Mouse (Mus musculus): ENCODE measurements around the gene Panx1.

The Panx1 gene

DNA sequence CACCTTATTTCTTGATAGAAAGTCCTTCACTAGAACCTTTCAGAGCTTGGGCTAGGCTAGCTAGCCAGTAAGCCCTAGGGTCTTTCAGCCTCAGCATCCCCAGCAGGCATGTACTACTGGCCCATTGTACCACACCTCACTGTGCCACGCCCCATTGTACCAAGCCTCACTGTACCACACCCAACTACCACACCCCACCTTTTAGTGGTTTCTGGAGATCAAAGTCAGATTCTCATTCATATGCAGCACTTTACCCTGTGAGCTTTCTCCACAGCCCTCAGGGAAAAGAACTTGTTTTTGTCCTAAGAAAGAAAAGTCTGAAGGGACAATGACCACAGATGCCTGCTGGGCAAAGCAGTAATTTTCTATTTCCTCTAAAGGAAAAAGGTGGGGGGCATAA, 22.2 kb downstream of the Panx1 start:
- no peak for DNase-seq (ENCODE audit: low spot score)

DNA sequence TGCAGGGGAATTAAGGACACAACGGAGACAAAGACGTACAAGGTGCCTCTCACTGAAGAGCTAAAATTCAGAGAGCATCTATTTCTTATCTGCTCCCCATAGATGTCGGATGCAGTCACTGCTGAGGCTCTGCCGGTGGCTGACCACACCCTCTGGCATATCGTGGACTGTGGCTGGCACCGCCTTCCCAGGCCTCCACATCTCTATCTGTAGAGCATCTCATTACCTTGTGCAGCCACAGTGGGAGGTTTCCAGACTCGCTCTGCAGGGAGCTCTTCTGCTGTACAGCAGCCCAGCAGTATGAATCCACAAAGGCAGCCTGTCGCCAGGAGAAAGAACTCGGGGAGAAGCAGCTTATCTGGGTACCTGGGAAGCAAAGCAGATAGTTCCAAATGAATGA, 24.1 kb downstream of the Panx1 start:
- DNase-seq (ENCODE audit: low spot score), result no peak

DNA sequence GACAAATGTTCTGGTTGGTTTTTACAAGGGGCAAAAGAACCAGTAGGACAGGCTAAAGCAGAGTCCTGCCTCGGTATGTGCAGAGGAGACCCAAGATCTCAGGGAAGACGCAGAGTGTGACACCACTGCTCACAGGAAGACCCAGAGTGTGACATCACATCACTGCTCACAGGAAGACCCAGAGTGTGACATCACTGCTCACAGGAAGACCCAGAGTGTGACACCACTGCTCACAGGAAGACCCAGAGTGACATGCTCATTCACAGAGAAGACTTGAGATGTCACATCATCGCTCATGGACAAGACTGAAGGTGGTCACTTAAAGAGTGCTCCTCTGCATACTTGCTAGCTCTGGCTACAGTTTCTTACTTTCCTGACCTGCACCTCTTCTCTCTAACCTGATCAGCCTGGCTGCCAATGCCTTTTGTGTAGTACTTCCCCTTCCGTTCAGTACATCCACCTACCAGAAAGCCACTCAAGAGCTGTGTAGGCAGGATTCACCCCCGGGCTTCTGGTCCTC, 24.7 kb downstream of the Panx1 start:
- no peak for DNase-seq (ENCODE audit: low spot score)

DNA sequence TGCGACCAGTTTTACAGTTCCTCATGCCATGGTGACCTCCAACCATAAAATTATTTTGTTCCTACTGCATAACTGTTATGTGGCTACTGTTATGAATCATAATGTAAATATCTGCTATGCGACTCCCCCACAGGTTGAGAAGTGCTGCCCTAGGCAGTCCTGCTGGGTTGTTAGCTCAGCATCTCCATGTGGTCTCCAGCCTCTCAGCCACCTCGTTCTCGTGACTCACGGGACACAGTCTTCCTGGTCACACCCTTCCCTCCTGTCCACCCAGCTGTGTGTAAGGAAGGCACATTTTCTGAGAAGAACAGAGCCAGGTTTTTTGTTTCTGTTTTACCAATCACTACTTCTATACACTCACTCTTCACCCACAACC, 26.5 kb downstream of the Panx1 start:
- no peak for DNase-seq (ENCODE audit: low spot score)

DNA sequence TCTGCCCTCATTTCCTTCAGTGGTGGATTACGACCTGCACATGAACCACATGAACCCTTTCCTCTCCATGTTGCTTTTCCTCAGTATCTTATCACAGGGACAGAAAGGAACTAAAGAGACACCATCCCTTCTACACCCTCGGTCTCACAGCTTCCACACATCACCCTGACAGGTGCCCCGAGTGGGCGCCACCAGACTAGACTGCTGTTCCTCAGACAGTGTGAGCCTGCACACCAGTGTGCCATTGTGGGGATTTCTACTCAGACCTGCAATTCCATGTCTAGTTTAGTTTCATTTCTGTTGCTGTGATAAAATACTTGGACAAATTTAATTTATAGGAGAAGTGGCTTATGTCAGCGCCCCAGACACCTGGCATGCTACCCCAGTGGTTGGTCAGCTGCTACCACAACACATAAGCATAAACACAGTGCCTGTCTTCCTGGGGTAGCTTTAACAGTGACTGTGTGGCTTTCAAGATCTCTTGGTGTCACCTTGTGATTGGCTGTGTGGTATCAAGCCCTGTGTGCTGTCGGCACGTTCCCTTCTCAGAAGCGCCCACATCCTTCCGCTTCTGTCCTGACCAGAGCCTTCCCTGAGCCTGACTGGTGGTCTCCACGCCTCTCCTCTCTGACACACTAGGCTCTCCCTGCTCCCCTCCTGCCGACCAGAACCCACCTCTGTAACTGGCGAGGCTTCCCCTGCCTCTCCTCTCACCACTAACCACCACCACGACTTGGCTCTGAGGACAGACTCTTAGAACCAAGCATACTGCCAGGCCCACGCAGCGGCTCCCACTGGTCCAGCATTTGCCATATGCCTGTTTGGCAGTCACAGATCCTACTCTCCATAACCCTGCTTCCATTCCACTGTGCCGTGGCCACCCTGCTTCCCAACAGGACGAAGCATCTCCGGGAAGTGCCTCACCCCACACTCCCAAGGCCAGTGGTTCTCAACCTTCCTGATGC, 27.2 kb downstream of the Panx1 start:
- DNase-seq (ENCODE audit: low spot score), result no peak

DNA sequence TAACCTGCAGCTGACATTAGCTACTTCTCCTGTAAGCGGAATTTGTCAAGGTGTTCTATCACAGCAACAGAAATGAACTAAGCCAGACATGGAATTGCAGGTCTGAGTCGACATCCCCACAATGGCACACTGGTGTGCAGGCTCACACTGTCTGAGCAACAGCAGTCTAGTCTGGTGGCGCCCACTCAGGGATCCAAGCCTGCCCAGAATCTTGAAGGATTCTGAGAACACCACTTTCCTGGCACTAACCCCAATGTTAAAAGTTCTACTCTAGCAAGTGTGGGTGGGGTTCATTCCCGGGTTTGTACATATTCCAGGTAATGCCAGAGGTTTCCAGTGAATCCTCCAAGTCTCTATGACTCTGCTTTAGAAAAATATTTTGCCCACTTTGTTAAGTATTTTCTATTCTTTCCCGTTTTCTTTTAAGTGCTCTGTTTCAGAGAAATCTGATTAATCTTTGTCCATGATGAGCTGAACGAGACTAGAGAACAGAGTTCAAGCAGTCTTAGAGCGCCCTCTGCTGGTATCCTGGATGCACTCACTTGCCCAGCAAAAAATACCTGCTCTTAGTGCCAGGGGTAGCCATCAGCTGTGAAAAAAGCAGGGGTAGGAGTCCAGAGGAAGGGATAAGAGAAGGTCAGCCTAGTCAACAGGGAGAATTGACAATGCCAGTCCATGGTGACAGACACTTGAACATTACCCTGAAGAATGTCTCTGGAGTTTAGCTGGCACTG, 29.9 kb downstream of the Panx1 start:
- peak; percentile 57 for DNase-seq (ENCODE audit: low spot score)

DNA sequence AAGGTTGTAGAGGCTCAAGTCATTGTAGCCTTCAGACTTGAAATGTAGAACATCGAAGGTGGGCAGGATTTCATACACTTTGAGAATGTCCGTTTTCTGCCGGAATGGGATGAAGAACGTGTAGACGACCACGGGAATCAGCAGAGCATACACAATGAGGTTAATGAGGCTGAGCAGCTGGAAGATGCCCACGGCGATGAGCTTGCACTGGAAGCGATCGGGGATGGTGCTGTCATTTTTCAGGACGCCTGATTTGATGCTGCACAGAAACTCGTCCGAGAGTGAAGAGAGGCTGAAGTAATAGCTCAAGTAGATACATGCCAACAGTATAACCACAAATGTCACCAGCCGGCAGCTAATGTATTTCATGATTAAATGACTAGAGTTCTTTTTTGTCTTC, 37.7 kb downstream of the Panx1 start:
- DNase-seq (ENCODE audit: low spot score), result no peak

DNA sequence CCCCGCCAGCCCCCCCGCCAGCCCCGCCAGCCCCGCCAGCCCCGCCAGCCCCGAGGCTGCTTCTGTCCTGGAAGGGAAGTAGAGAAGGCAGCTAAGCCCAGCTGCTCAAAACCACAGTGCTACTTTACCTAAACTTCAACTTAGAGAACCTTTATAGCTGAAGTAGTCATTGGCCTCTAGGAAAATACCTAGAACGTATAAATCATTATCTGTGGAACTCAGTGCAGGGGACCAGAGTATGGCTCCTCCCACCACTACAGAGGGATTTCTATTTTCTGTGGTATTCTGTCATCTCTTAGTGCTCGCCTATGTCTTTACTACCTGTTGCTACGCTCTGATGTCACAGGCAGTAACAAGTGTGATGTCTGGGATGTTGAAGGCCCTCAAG, 41.0 kb downstream of the Panx1 start:
- DNase-seq (ENCODE audit: low spot score), result no peak

DNA sequence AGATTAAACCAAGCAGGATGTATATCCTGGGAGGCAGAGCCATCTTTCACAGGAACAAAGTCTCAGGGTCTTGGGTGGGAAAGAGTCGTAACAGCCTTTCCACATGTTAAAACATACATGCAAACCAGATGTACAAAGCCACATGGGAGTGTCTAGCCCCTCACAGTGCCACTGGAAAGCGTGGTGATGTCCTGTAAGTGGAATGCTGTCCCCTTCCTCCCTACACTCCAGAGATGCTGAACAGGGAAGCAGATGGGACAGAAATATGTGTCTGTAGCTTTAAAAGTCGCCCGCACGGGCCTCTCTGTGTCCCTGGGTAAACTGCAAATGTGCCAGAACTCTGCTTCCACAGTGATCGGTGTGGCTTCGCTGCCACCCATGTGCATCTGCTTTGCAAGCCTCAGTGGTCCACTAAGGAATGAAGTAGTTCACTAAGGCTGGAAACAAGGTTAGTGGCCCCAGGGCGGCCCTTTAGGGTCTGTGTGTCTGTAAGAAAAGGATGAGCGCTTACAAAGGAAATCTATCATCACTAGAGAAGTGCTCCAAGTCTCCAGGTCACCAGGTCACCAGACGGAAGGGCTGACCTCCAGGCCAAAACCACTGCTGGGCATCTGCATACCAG, 41.5 kb downstream of the Panx1 start:
- no peak for DNase-seq (ENCODE audit: low spot score)

DNA sequence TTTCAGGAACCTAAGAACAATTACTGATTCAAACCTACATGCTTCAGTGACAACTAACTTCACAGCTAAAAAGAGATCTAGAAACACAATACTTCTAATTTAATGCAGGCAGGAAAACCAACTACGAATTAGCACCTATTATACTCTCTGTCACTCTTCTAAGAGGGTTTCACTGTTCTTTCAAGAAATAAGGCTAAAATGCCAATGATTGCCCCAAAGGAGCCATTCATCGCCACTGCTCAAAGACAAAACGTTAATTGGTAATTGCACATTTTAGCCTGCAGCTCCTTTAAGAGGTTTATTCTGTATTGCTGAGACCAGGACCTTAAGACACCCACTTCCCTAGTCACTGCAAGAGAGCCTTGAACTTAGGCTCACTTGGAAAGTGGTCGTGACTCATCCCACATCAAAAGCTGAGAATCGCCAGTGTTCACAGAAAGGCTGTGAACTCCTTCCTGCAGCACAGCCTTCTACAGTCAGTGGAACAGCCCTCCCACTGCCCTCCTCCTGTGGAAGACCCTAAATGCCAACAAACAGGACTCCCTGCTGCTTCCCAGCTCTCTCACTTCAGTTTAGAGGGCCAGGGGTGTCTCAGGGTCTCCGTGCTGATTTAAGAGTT, 42.2 kb downstream of the Panx1 start:
- no peak for DNase-seq (ENCODE audit: low spot score)

DNA sequence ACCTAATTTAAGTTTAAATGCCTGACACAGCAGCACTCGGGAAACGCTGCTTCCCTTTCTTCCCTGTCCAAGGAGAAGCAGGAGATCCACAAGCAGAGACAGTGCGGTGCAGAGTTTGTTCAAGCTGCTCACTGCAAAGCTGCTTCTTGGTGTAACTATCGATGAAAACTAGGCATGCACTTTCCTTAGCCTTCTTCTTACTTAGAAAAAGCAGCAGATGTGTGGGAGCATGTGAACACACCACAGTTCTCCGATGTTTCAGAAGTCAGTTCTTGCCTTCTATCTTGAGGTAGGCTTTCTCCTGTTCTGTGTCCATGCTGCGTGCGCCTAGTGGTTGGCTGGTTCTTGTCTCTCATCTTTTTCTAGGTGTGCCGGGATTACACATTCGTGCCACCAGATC, 46.5 kb downstream of the Panx1 start:
- DNase-seq (ENCODE audit: low spot score), result no peak

DNA sequence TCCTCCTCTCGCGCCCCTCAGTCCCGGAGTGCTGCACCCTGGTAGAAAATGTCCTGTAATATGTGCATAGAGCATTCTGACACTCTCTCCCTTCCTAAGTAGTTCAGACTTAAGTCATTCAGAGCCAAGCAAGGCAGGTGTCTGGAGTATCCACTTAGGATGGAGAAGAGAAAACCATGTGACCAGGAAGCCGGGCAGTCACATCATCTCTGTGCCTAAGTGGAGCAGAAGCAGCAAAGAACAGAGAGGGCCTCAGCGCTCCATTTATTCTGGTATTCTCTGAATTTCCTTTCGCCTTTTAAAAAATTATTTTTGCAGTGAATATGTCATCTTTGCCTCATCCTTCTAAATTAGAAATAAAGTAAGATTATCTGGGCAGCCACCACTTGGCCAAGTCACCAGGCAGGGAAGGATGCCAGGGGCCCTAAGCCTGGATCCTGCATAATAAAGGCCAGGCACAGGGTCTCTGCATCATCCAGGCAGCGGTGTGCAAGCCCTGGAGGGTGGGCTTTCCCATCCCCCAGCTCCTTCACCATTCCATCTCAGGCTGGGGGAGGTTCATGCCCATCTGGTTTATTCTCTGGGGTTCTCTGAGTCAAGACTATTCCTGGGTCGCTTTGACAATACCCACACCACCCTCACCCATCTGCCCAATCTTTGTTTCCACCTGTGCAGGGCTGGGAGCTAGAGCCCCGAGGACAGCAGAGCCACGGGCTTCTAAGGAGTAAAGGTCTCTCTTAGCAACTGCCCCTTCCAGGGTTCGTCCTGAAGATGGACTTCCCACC, 47.8 kb downstream of the Panx1 start:
- no peak for DNase-seq (ENCODE audit: low spot score)

DNA sequence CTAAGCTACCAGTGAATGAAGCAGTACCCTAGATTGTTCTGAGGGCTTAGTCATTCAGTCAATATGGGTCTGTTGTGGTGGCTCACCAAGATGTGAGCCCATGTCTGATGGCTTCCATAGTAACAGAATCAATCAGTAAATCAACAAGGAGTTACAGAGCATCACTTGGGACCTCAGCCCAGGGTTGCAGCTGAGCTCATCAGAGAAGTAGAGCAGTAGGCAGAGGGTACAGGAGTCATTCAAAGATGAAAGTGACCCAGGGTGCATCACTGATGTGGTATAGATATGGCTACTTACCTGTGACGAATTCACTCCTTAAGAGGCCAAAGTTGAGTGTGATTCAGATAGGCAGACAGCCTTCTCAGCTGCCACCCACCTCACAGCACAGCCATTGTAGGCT, 49.8 kb downstream of the Panx1 start:
- DNase-seq (ENCODE audit: low spot score), result no peak

DNA sequence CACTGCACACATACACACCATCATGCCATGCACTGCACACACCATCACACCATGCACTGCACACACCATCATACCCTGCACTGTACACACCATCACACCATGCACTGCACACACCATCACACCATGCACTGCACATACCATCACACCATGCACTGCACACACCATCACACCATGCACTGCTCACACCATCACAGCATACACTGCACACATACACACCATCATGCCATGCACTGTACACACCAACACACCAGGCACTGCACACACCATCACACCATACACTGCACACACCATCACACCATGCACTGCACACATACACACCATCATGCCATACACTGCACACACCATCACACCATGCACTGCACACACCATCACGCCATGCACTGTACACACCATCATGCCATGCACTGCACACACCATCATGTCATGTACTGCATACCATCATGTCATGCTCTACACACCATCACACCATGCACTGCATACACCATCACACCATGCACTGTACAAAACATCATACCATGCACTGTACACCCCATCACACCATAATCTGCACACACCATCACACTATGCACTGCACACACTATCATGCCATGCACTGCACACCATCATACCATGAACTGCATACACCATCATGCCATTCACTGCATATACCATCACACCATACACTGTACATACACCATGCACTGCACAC, 56.5 kb downstream of the Panx1 start:
- DNase-seq (ENCODE audit: low spot score), result no peak

DNA sequence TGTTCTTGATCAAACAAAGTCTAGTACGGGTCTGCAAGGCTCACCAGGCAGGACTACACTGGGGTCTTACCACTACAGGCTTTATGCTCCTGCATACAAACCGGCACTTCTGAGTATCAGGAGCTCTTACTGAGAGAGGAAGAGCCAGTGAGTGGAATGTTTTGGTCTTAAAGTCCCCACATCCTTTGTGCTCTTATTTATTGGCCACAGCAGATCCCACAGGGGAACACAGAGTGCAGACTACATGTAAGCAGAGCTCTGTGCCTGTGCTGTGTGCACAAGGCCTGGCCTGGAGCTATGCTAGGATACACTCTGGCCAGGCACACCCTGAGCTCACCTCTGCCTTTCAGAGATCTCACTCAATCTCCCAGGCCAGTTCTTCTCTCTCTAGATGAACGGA, 62.1 kb downstream of the Panx1 start:
- no peak for DNase-seq (ENCODE audit: low spot score)

DNA sequence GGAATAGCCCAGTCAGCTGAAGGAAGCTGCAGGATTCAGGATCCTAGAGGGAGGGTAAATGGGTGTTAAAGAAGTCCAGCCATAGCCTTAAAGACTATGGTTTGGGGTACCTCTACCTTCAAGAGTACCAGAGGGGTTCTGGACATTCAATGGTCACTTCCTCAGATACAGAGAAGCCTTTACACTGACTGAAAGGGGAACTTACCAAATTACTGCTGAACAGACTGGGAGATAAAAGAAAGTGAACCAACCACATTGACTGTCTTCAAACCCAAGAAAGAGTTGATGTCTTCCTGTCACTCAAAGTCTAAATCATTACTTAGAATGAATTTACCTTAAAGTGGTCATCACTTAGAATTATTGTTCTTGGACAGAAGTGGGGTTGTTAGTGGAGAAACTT, 62.6 kb downstream of the Panx1 start:
- no peak for DNase-seq (ENCODE audit: low spot score)

DNA sequence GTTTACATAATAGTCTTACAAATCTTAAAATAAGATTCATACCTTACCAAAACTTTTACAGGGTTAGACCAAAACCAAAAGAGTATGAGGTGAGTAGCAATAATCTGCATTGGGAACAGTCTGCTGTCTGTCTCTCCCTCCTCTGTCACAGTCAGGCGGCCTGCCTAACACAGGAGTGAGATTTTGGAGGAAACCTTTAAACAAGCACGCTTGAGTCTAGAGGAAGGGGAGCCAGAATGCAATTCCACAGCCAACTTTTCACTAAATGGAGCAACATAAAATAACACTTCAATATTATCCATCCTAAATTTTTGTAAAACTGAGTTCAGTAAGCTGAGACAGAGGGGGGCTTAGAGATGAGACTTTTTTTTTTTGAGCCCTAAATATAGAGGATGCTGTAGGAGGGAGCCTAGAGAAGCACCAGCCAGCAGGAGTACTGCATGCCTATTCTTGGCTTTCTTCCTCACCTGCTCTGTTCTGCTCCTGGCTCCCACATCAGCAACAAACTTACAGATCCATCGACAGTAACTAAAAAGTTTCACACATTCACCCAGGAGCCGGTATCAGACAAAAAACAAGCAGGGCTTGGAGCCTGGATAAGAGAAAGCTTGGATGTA, 63.6 kb downstream of the Panx1 start:
- no peak for DNase-seq (ENCODE audit: low spot score)

DNA sequence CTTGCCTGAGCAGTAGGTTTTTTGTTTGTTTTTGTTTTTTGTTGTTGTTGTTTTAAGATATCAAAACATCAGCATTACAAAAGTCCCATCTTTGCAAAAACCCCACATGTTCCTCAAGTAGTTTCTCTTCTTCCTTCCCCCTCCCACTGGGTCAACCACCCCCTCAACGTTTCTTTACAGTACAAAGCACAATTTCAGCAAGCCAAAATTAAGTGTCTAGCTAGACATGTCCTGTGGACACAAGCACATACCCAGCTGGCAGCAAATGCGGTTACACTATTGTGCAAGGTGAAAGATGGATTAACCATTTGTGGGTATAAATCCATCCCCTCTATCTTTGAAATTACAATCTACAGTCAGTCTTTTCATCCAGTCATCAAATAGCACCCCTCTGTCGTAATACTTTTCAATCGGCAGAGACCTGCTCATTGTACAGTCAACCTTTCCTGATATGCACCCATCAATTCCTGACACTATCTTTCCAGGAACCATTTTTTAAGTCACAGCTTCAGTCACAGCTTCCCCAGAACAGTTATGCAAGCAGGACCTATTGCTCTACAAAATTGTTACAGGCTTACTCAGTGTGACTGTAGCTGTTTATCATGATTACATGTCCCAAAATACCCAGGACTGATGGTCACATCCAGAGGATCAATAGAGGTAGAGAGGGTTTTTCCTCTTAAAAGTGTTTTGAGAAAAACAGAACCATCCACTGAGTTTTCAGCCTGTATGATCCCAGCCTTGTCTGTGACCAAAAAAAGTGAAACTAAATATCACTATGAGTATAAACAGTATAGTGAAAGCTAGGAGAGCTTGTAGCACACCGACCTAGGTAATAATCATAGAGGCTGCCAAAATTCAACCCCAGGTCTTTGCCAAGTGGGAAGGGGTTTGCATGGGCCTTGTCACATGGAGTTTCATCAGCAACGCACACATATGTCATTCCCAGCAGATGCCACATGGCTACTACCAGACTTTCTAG, 70.7 kb downstream of the Panx1 start:
- DNase-seq (ENCODE audit: low spot score), result no peak

DNA sequence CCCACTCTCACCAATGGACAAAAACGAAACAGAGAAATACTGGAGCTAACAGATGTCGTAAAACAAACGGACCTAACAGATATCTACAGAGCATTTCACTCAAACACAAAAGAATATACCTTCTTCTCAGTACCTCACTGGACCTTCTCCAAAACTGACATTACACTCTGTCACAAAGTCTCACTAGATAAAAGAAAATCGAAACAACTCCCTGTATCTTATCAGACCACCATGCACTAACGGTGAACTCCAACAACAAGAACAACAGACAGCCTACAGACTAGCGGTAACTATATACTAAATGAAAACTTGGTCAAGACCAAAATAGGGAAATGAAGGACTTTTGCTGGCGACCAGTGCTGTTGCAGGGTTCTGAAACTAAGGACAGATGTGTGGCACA, 71.5 kb downstream of the Panx1 start:
- no peak for DNase-seq (ENCODE audit: low spot score)

All from urinary bladder, postnatal 25 days (tissue).